Mouse (Mus musculus) liver, postnatal 0 days (tissue): ENCODE measurements around the gene Fam221b.

ENCODE experiments used
- CTCF ChIP-seq: sonication (generic); IDR thresholded peaks from 2 replicates; pipeline ENCODE4 v1.5.1; 2016; ENCODE audit warnings: antibody characterized with exemption, low read depth
- EP300 ChIP-seq: IDR thresholded peaks from 2 replicates; pipeline ENCODE4 v1.6.1; 2016; ENCODE audit warnings: antibody characterized with exemption, low read depth, mild to moderate bottlenecking

- TF ChIP-seq CTCF (no peak), EP300 (no peak)
These were observed 10.6 kb upstream of the Fam221b start for GRCm38 (mm10) chr4:43679416-43680043.
